Mouse (Mus musculus): ENCODE measurements at regions not wholly inside any gene's neighbourhood (a gene's known extent, or its start where the extent isn't known, plus 50 kb on each side); places are given as distances from the start of the nearest gene placed in this dataset.
"Not testable (repeated sequence)": the region's sequence is repeated elsewhere in the genome, so short reads cannot be mapped to it uniquely, and the experiment has no call there.

DNA sequence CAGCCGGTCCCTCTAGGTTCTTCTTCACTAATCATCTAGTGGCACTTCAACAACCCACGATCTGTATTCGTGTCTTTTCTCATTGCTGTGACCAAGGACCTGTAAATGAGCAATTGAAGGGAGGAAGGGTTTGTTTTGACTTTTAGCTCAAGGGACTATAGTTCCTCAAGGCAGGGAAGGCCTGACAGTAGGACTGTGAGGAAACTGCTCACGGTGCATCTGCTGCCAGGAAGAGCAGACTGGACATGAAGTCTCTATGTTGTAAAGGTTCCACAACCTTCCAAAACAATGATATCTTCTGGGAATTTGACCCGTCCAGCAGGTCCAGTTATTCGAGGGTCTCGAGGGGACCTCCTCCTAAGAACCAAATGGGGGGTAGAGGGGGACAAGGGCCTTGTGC lies 300.8 kb downstream of the Med10 start:
- intact Hi-C loops (cut with DNase I; ENCODE audit: low total_unique reads) = no loop called here
- DNase-seq = no peak

DNA sequence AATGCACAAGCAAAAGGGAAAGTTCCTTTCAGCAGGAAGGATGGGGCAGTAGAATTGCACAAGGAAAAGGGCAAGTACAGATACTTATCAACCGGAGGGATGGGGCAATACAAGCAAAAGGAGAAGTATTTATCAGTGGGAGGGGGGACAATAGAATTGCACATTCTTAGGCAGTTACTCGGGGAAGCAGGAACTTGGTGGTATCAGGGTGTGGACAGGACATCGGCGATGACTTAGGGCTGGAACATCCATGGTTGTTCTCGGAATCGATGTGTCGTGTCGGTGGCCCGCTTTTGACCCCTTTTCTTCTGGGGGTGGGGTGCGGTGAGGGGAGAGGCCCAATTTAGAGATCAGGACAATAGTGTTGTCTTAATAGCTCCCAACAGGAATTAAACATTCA lies 301.3 kb downstream of the Med10 start:
- intact Hi-C loops (cut with DNase I; ENCODE audit: low total_unique reads); DNase-seq: not testable (repeated sequence)

- DNase-seq = no peak
- intact Hi-C loops (cut with DNase I; ENCODE audit: low total_unique reads) = no loop called here
Measured at GRCm38 (mm10) chr13:70103903-70104302, 301.7 kb downstream of the Med10 start.

GRCm38 (mm10) chr13:70115576-70115975 lies 313.4 kb downstream of the Med10 start:
- intact Hi-C loops (cut with DNase I; ENCODE audit: low total_unique reads) = no loop called here
- DNase-seq = no peak

DNA sequence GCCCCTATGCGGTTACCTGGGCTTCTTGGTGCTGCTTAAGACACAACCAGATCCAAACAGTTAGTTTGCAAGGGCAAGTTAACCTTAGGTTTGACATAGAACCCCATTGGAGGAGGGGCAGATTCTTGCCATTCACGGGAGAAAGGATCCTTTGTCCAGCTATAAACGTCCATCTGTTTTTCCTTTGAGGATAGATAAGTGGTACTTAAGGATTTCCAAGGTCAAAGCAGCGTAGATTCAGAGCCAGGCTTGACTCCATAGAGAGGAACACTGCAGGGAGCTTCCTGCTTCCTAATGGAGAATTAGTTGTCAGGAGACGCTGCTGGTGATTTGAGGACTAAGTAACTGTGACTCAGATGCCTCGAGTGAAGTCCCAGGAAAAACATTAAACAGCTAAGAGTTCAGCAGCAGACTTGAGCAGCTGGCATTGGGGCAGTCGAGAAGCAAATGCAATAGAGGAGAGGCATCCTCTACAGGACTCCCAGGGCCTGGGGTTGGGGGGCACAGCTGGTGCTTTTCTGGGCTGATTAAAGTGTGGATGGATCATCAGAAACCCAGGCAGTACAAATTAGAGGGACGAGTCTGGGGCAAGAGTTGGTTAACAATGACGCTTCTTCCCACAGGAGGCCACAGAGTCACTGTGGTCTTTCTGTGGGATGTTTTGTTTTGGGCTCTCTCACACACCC lies 322.8 kb downstream of the Med10 start:
- intact Hi-C loops (cut with DNase I; ENCODE audit: low total_unique reads) = no loop called here
- no peak for DNase-seq

DNA sequence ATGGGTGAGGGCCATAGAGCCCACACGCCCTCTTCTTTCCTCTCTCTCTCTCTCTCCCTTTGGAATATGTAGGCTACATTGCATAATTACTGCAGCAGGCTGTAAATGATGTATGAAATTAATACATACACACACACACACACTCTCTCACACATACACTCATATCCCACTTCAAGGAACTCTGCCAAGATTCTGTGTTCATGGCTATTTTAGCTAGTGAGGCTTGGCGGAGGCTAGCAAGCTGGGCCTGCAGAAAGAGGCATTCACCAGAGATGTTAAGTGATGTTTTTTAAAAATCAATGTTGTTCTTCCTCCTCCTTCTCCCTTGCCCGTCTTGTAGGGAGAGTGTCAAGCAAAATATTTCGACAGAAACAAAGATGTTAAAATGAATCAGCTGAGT lies 325.1 kb downstream of the Med10 start:
- DNase-seq = no peak
- intact Hi-C loops (cut with DNase I; ENCODE audit: low total_unique reads) = no loop called here

GRCm38 (mm10) chr13:70134544-70134943 lies 332.3 kb downstream of the Med10 start:
- intact Hi-C loops (cut with DNase I; ENCODE audit: low total_unique reads) = no loop called here
- no peak for DNase-seq

DNA sequence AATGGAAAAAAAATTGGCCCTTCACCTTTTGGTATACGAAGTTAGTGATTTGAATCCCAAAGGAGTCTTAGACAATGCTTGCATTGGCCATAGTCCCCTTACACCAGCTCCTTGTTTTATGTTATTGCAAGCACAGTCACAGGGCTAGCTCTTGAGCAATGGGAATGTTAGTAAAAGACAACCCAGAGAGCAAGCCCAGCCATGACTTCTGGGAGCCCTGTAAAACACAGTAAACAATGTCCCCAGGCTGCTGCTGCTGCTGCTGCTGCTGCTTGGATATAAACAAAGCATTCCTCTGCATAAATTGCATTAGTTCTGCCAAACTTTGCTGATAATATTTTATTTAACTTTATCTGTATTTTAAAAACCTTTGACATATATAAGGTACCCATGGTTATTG lies 334.0 kb downstream of the Med10 start:
- no peak for DNase-seq
- intact Hi-C loops (cut with DNase I; ENCODE audit: low total_unique reads) = no loop called here

DNA sequence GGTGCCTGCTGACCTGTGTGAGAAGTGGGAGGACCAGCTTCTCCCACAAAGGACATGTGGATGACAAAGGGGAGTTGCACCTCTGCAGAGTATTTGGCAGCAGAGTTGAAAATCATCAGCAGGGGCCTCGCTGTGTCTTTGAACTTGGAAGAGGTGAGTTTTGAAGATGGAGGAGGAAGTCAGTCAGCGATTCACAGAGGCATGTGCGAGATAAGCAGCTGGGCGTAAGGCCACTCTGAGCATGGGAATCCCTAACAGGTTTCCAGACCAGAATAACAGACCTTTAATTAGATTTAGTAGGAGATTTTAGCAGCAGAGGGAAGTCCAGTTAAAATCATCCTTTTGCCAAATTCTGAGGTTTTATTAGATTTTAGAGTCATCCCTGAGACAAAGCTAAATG lies 342.3 kb downstream of the Med10 start:
- intact Hi-C loops (cut with DNase I; ENCODE audit: low total_unique reads) = no loop called here
- DNase-seq = no peak

DNA sequence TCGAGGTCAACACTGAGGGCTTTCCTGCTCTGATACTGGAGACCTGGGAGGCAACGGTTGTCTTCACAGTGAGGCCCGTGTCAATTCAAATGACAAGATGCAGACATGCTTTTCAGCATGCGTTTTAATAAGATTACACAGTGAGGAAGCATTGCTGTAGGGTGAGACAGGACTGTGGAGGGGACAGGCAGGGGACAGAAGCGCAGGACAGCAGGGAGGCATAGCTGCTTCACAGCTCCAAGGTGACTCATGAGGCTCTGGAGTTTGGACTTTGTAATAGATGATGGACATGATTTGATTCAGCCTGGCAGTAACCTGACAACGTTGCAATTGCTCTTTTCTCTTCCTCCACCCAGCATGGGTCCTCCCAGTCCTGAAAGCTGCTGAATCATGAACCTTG lies 343.3 kb downstream of the Med10 start:
- DNase-seq = no peak
- intact Hi-C loops (cut with DNase I; ENCODE audit: low total_unique reads) = no loop called here

- intact Hi-C loops (cut with DNase I; ENCODE audit: low total_unique reads) = no loop called here
- no peak for DNase-seq
Measured at GRCm38 (mm10) chr13:70149041-70149898, 347.1 kb downstream of the Med10 start.

DNA sequence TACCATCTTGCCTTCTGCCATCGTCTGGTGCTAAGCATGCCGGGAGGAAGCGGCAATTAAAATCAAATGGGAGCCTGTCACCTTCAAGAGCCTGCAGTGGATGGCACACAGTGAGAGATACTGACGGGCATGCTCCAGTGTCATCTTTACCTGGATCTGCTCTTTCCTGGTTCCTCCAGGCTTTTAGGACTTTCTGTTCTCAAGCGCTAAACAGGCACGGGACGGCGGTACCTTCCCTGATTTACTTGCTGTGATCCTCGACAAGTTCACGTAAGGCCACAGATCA lies 347.6 kb downstream of the Med10 start:
- no peak for DNase-seq
- intact Hi-C loops (cut with DNase I; ENCODE audit: low total_unique reads) = no loop called here

- no peak for DNase-seq
- intact Hi-C loops (cut with DNase I; ENCODE audit: low total_unique reads) = no loop called here
Measured at GRCm38 (mm10) chr13:70153062-70153461, 350.9 kb downstream of the Med10 start.

DNA sequence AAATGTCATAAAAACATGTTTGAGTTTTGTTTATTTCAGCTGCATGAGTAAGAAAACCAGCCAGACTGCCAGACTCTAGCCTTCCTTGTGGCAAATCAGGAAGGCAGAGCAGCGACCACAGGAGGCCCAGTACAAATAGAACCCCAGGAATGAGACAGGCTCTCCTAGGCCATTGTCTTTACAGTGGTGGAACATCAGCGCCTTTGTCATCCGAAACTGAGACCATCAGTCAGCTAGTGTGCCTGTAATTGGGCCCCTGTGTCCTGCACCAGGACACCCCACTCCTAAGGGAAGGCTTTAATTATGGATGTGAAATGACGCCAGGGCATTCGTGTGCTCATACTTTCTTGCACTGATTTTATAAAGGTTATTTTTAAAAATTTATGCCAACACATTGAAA lies 353.4 kb downstream of the Med10 start:
- intact Hi-C loops (cut with DNase I; ENCODE audit: low total_unique reads) = no loop called here
- no peak for DNase-seq

DNA sequence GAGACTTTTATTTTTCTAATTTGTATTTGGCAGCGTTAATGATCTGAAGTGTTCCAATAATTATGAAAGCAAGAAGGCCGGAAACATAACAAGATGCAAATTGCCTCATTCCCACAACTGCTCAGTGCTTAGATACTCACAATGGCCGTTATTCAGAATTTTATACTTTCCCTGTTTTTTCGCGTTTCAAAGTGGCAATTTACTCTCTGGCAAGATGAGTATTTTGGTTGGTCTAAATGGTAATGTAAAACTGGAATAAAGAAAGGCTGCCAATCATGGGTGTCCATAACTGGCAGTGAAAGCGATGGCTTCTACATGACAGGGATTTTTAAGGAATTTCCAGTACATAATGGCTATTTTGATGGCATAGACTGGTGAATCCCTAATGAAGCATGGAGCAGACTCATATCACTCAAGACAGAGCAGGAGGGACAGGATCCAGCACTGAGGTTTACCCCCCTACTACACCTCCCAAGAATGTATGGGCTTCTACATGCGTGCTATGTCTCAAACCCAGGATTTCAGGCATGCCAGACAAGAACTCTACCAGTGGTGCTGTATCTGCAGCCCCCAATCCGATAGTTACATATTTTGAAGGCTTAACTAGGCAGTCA lies 354.9 kb downstream of the Med10 start:
- intact Hi-C loops (cut with DNase I; ENCODE audit: low total_unique reads) = no loop called here
- DNase-seq = no peak

- intact Hi-C loops (cut with DNase I; ENCODE audit: low total_unique reads) = no loop called here
- no peak for DNase-seq
Measured at GRCm38 (mm10) chr13:70159065-70159464, 356.9 kb downstream of the Med10 start.

DNA sequence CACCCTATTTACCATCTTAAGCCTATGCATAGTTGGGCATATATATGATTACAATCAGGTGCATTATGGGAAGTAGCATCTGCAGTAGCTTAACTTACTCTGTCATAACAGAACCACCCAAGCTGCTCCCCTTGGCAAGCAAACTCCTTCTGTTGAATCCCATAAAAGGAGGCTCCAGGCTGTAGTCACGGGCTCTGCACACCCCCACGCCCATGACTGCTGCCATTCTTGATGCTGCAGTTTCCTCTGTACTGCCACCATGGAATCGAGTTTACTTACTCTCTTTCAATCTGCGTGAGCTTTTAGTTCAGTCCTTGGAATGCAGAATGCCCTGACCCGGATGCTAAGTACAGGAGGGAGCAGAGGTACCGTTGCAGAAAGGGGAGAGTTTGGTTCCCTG lies 357.4 kb downstream of the Med10 start:
- intact Hi-C loops (cut with DNase I; ENCODE audit: low total_unique reads) = no loop called here
- no peak for DNase-seq

DNA sequence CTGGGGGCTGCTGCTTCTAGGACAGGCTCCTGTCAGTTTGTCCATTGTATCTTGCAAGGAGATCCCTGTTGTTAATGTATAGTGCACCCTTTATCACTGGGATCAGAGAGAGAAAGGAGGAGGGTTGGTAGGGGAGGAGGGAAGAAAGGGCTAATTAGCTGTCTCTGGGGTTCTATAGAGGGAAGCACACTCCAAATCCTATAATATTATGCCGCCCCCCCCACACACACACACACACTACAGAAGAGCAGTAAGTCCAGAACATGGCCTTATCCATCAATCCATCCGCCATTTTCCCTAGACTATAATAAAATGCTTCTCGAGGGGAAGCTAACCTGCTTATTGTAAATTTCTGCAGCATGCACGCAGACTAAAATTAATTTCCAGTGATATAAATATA lies 359.9 kb downstream of the Med10 start:
- no peak for DNase-seq
- intact Hi-C loops (cut with DNase I; ENCODE audit: low total_unique reads) = no loop called here

DNA sequence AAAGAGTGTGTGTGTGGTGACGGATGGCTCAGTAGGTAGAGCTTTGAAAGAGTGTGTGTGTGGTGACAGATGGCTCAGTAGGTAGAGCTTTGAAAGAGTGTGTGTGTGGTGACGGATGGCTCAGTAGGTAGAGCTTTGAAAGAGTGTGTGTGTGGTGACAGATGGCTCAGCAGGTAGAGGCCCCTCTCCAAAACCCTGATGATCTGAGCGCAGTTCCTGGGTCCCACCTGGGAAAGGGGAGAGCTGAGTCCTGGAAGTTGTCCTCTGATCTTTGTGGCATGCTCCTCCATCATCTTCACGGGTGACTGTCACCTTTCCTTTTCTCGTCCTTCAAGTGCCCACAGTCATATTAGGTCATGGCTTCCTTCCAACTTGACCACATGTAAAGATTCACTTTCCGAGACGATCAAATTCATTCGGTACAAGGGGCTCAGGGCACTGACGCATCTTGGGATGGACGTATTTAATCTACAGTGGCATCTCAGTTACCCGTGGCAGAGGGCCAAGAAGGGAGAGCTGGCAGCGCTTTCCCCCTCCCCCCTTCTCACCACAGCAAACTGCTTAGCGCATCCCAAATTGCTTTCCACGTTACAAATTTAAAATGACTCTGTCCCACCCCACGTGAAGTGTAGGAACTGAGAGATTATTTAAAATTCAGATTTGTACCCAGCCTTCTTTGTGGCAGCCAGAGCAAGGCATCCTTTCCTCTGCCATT lies 363.5 kb downstream of the Med10 start:
- intact Hi-C loops (cut with DNase I; ENCODE audit: low total_unique reads) = no loop called here
- no peak for DNase-seq

- intact Hi-C loops (cut with DNase I; ENCODE audit: low total_unique reads) = no loop called here
- no peak for DNase-seq
Measured at GRCm38 (mm10) chr13:70167747-70168146, 365.6 kb downstream of the Med10 start.
